Mouse (Mus musculus) mouse trophoblast stem cell (cell line): Measurements from ENCODE around the gene Atp6v0a2.

ENCODE experiments used
- in situ Hi-C, 2 experiments: fragments of 300-500 bp; cut with MseI, MboI; formaldehyde crosslinking; loops; 2 replicates in 1 of 2; 3 replicates in 1 of 2; pipeline ENCODE4 v1.15.1; 2025

Gene Atp6v0a2

GRCm38 (mm10) chr5:124636694-124637093 lies 8.3 kb downstream of the Atp6v0a2 start:
- in situ Hi-C loops: no loop called here

- in situ Hi-C loops: no loop called here
Observed at GRCm38 (mm10) chr5:124637300-124637699, 8.9 kb downstream of the Atp6v0a2 start.

- in situ Hi-C loops: no loop called here
Observed at GRCm38 (mm10) chr5:124637836-124638235, 9.5 kb downstream of the Atp6v0a2 start.

- in situ Hi-C loops: no loop called here
Observed at GRCm38 (mm10) chr5:124713741-124714140, 85.4 kb downstream of the Atp6v0a2 start.

- in situ Hi-C loops: no loop called here
Observed at GRCm38 (mm10) chr5:124715135-124715534, 86.8 kb downstream of the Atp6v0a2 start.

- in situ Hi-C loops: no loop called here
Observed at GRCm38 (mm10) chr5:124717969-124718368, 89.6 kb downstream of the Atp6v0a2 start.

- in situ Hi-C loops: no loop called here
Observed at GRCm38 (mm10) chr5:124718396-124718795, 90.0 kb downstream of the Atp6v0a2 start.

GRCm38 (mm10) chr5:124723125-124723524 lies 94.7 kb downstream of the Atp6v0a2 start:
- in situ Hi-C loops: no loop called here

- in situ Hi-C loops: no loop called here
Observed at GRCm38 (mm10) chr5:124724997-124725396, 96.6 kb downstream of the Atp6v0a2 start, which contains the start of gene Dnah10. Dnah10 (plus strand) TSS chr5:124725085.

GRCm38 (mm10) chr5:124729662-124730206 lies 101.4 kb downstream of the Atp6v0a2 start:
- in situ Hi-C loops: no loop called here

- in situ Hi-C loops: no loop called here
Observed at GRCm38 (mm10) chr5:124733961-124734360, 105.6 kb downstream of the Atp6v0a2 start.

GRCm38 (mm10) chr5:124741898-124742599 lies 113.7 kb downstream of the Atp6v0a2 start:
- in situ Hi-C loops: no loop called here

- in situ Hi-C loops: no loop called here
Observed at GRCm38 (mm10) chr5:124743841-124744240, 115.5 kb downstream of the Atp6v0a2 start.

- in situ Hi-C loops: no loop called here
Observed at GRCm38 (mm10) chr5:124746220-124746619, 117.8 kb downstream of the Atp6v0a2 start.

GRCm38 (mm10) chr5:124748296-124748695 lies 119.9 kb downstream of the Atp6v0a2 start:
- in situ Hi-C loops: no loop called here

- in situ Hi-C loops: no loop called here
Observed at GRCm38 (mm10) chr5:124751656-124752055, 123.3 kb downstream of the Atp6v0a2 start.

GRCm38 (mm10) chr5:124761011-124761410 lies 132.6 kb downstream of the Atp6v0a2 start:
- in situ Hi-C loops: no loop called here

GRCm38 (mm10) chr5:124761787-124762186 lies 133.4 kb downstream of the Atp6v0a2 start:
- in situ Hi-C loops: no loop called here
